Mouse (Mus musculus): ENCODE measurements around the gene Itpk1.

Itpk1 gene

DNA sequence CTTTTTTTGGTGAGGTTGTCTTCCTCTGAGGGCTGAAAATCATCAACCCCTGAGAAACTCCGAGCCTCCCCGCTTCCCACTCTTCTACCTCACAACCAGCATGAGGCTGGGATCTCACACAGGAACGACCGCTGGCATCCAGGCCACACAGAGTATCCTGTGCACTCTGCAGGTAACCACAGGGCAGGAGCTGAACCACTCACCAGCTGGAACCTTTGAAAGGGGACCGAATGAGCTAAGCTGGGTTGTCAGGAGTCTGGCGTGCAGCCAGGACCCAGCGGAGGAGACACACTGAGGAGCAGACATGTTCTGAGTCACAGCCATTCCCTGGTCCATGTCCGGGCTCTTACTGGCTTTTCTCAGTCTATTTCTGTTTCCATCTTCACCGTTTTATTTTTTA, 111.0 kb downstream of the Itpk1 start:
- no peak for DNase-seq (ENCODE audit: low spot score)

DNA sequence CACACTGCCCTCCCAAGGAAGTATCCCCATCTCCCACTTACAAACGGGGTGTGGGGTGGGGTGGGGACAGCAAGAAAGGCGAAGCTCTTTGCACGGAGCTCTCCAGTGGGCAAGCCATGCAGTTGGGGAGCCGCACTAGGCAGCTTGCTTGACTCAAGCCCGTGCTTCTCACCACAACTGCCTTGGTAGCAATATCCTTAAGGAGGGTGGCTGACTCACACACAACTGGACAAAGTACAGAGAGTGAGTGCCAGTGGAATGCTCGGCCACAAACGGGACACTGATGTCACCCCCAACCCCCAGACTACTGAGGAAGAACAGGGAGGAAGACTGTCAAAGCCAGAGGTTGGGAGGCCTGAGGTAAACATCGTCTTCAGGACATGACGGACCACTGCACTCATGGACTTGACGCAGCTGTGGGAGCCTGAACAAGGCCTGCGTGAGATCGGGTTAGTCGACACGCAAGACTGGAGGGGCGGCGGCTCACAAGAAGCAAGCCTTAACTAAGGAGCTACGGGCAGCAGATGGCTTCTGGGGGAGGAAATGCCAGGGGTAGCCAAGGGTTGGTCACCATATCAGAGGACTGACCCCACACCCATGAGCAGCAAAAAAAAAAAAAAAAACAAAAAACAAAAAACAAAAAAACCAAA, 113.9 kb downstream of the Itpk1 start:
- DNase-seq (ENCODE audit: low spot score): no peak

- DNase-seq (ENCODE audit: low spot score): no peak
Measured at GRCm38 (mm10) chr12:102587106-102587505, 117.6 kb downstream of the Itpk1 start.

- DNase-seq (ENCODE audit: low spot score): no peak
Measured at GRCm38 (mm10) chr12:102586286-102586881, 118.3 kb downstream of the Itpk1 start.

GRCm38 (mm10) chr12:102585390-102585789, 119.3 kb downstream of the Itpk1 start:
- no peak for DNase-seq (ENCODE audit: low spot score)

GRCm38 (mm10) chr12:102582441-102582840, 122.3 kb downstream of the Itpk1 start:
- DNase-seq (ENCODE audit: low spot score): no peak

GRCm38 (mm10) chr12:102581579-102582196, 123.0 kb downstream of the Itpk1 start:
- no peak for DNase-seq (ENCODE audit: low spot score)

GRCm38 (mm10) chr12:102579041-102579440, 125.7 kb downstream of the Itpk1 start:
- peak; percentile 46 for DNase-seq (ENCODE audit: low spot score)

DNA sequence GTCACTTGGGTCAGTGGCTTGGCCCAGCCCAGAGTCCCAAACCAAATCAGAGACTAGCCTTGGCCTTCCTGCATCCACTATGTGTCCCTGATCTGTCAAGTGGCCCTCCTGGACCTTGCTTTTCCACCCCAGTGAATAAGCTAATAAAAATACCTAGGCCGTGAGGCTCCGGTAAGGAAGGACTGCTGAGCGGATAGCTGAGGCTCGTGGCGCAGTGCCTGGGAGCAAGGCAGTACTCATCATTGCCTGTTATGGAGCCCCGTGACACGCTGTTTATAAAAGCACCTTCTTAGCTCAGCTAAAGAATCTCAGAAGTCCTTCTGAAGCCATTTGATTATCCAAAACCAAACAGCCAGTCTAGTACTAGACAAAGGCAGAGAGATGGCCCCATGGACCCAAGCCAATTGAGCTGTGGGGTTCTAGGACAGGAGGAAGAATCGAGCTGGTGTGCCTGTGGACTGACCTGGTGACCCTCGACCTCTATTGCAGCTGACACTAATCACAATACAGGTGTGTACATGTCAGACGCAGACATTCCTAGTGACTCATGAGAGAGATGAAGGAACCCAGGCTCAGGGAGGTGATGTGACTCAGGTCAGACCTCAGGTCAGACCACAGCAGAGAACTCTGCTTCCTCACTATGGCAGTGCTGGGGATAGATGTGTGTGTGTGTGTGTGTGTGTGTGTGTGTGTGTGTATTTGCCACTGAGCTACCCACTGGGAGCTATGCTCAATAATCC, 127.9 kb downstream of the Itpk1 start:
- no peak for DNase-seq (ENCODE audit: low spot score)

DNA sequence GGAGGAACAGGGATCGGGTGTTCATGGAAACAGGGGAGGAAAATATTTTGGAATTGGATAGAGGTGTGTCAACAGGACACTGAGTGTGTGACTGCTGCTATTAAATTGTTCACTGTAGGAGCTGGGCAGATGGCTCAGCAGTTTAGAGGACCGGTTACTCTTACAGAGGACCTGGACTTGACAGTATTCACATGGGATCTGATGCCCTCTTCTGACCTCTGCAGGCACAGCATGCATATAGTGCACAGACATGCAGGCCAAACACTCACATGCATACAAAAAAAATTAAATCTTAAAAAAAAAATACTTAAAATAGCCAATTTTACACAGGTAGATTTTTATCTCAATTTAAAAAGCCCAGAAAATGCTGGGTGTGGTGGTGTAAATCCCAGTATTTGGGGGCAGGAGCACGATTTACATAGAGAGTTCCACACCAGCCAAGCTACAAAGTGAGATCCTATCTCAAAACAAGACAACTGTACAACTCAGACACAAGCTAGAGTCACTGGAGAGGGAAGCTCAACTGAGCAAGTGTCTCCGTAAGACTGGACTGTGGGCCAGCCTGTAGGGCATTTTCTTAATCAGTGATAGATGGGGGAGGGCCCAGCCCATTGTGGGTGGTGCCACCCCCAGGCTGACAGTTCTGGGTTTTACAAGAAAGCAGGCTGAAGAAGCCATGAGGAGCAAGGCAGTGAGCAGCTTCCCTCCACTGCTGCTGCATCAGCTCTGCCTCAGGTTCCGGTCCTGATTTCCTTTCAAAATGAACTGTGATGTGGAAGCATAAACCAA, 129.0 kb downstream of the Itpk1 start:
- no peak for DNase-seq (ENCODE audit: low spot score)

DNA sequence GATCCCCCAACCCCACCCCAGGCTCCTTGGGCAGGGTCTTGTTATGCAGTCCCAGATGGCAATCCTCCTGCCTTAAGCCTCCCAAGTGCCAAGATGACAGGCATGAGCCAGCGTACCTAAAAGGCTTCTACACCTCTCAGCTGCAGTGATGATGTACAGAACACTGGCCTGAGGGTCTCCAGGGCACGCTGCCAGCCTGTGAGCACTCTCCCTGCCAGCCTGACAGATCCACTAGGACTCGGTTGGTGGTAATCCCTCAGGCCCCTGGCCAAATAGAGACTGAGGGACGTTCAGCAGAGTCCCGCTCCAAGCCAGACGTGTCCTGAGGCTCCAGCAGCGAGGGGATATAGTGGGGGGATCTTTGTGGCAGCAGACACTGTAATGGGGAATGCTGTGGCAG, 131.7 kb downstream of the Itpk1 start:
- DNase-seq (ENCODE audit: low spot score): no peak

- no peak for DNase-seq (ENCODE audit: low spot score)
Measured at GRCm38 (mm10) chr12:102571666-102572065, 133.1 kb downstream of the Itpk1 start.

- DNase-seq (ENCODE audit: low spot score): no peak
Measured at GRCm38 (mm10) chr12:102570734-102571133, 134.0 kb downstream of the Itpk1 start.

- no peak for DNase-seq (ENCODE audit: low spot score)
Measured at GRCm38 (mm10) chr12:102570111-102570510, 134.6 kb downstream of the Itpk1 start.

DNA sequence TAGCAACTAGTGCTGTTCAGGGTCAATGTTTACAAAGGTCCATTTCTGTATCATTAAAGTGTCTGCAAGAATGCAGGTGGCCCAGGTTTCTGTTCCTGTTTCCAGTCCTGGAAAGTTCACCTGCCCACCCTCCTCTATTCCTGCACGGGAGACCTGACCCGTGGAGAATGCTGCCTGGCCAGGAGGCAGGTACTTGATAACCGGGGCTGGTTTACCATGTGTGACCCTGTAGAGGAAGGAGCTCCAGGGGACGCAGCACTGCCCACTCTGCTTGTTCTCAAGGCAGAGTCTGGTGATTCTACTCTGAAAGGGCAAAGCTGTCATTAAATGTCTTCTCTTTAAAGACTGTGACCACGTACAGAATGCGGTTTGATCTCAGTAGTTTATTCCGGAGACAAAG, 136.5 kb downstream of the Itpk1 start:
- DNase-seq (ENCODE audit: low spot score): no peak

GRCm38 (mm10) chr12:102566951-102567350, 137.8 kb downstream of the Itpk1 start:
- DNase-seq (ENCODE audit: low spot score): no peak

DNA sequence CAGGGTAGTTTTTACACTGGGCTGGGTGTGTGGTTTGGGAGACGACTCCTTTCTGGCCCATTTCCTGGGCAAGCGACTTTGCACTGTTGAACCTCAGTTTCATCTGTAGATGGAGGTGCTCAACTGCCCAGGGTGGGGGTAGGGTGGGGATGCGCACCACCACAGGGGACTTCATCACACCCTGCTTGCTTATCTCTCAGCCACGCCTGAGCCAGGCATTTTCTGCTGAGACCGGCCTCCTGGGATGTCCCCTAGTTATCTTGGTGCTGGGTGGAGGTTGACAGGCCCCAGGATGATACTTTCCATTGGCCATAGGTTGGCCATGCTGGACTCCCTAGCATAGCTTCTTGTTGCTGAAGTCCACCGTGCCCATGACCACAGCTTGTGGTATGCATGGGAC, 139.6 kb downstream of the Itpk1 start:
- DNase-seq (ENCODE audit: low spot score): no peak

DNA sequence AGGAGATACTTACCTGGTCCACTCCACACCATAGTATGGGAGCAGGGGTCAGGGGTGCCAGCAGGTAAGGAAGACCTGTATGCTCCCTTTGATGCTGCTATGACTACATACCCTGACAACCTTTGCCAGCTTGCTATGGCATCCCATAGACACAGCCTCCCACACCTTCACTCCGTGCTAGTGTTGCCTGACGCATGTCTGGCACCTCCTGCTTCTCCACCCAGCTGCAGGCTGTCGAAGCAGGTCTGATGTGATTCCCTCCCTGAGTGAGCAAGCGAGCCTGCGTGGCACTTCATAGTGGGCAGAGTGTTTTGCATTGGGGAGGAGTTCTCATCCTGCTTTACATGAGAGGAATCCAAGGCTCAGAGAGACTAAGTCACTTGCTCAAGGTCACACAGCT, 147.4 kb downstream of the Itpk1 start:
- no peak for DNase-seq (ENCODE audit: low spot score)

DNA sequence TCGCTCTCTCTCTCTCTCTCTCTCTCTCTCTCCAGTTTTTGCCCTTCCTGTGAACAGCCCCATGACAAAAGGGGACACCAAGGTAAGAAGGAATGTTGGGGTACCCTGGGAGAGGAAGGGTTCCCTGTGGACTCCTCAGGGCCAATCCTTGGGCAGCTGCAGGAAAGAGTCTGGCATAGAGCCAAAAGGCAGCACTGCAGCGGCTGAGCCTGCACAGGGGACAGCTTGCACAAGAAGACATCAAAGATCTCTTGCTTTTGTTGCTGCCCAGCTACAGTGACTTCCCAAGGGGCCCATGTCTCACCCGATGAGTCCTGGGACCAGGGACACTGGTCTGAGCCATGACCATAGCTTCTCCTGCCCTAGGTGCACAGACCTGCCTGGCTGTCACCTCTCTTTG, 148.9 kb downstream of the Itpk1 start:
- DNase-seq (ENCODE audit: low spot score): no peak

DNA sequence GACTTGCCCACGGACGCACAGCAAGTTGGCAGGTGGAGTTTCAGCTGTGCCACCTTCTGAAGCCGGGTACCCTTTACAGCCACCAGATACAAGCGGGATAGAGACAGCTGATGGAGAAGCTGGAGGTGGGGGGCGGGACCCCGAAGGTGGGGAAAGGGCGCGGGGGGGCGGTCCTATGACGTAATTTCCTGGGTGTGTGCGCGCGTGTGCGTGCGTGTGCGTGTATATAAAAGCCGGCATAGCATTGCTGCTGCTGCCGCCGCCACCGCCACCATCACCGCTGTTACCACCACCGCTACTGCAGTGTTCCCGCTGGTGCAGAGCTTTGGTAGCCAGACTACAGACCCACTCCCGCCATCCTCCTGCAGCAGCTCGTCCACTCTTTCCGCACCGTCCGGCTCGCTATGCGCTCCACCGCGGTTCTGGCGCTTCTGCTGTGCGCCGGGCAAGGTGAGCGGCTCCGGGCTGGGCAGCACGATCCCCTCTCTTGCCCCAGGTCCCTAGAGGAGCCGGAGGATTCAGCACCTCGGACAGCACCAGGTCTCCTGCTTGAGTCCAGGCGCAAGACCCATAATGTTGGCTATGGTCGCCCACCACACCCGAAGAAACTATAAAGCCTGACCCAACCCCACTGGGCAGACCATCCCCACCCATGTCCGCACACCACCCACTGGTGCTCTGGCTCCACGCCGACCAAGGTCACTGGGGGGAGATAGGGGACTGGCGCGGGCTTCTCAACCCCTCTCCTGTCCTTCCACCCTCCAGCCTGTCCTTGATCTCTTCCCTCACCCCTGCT, 149.8 kb downstream of the Itpk1 start, which contains the start of gene Chga:
Gene Chga (plus strand): TSS at position 249 of the 796 bp plus-strand sequence.
- DNase-seq (ENCODE audit: low spot score): peak; percentile 78

- no peak for DNase-seq (ENCODE audit: low spot score)
Measured at GRCm38 (mm10) chr12:102553705-102554275, 150.9 kb downstream of the Itpk1 start.

Measured in testis, postnatal 14 days (tissue).